Mouse (Mus musculus) megakaryocyte, embryonic 14.5 days (primary cell): ENCODE results near the gene Cpt1b.

Experiments used
- FLI1 ChIP-seq: IDR thresholded peaks from 2 replicates; pipeline ENCODE4 v1.6.1; 2012; ENCODE audit warnings: low read length, inconsistent platforms, mixed read lengths
- GATA1 ChIP-seq: IDR thresholded peaks from 3 replicates; pipeline ENCODE4 v1.6.1; 2012; ENCODE audit warnings: mixed read lengths, low read length, inconsistent platforms, borderline replicate concordance

- TF ChIP-seq GATA1 (no peak), FLI1 (no peak)
Observed at GRCm38 (mm10) chr15:89406691-89407090, 19.0 kb downstream of the Cpt1b start.
